Mouse (Mus musculus) embryo, embryonic 10.5 days (tissue): ENCODE results near the gene Fbp2.
"Not testable (repeated sequence)": the region's sequence is repeated elsewhere in the genome, so short reads cannot be mapped to it uniquely, and the experiment has no call there.

Experiments
- DNase-seq: peaks from one replicate; pipeline ENCODE4 v3.0.0-alpha.2; 2015; ENCODE audit warnings: low spot score

Gene Fbp2

GRCm38 (mm10) chr13:62863771-62864170, 5.5 kb upstream of the Fbp2 start:
- DNase-seq, result no peak

- no peak for DNase-seq
Observed at GRCm38 (mm10) chr13:62862875-62863274, 4.7 kb upstream of the Fbp2 start.

- DNase-seq, result no peak
Observed at GRCm38 (mm10) chr13:62860068-62860467, 1.8 kb upstream of the Fbp2 start.

- not testable (repeated sequence) for DNase-seq
Observed at GRCm38 (mm10) chr13:62859251-62859650, 1.0 kb upstream of the Fbp2 start.

- DNase-seq, result no peak
Observed at GRCm38 (mm10) chr13:62856850-62857249, 1.4 kb downstream of the Fbp2 start.

GRCm38 (mm10) chr13:62856305-62856675, 1.9 kb downstream of the Fbp2 start:
- DNase-seq, result peak; percentile 93

- DNase-seq, result no peak
Observed at GRCm38 (mm10) chr13:62855396-62856304, 2.6 kb downstream of the Fbp2 start.

- peak; percentile 80 for DNase-seq
Observed at GRCm38 (mm10) chr13:62854666-62855065, 3.6 kb downstream of the Fbp2 start.

GRCm38 (mm10) chr13:62833341-62833740, 24.9 kb downstream of the Fbp2 start:
- DNase-seq, result no peak

GRCm38 (mm10) chr13:62832239-62832638, 26.0 kb downstream of the Fbp2 start:
- no peak for DNase-seq

- not testable (repeated sequence) for DNase-seq
Observed at GRCm38 (mm10) chr13:62815705-62816104, 42.5 kb downstream of the Fbp2 start.

- DNase-seq, result peak; percentile 11
Observed at GRCm38 (mm10) chr13:62812713-62813112, 45.5 kb downstream of the Fbp2 start.

- not testable (repeated sequence) for DNase-seq
Observed at GRCm38 (mm10) chr13:62807981-62808380, 50.2 kb downstream of the Fbp2 start.
